Mouse (Mus musculus): Measurements from ENCODE around the gene Enho. TPM values are rescaled to one million over a fixed set of nuclear protein-coding genes. Genes with fewer than 3 reads are reported as not detected.
A peak's percentile ranks its signal among the peaks of the same experiment; 100 is the strongest.

Enho gene
- polyA plus RNA-seq, 1 experiment from 2014 or later: 66.4 TPM

- Histone ChIP-seq H3K36me3 (no peaks in the 10 kb centered on the region), H3K4me1 (peaks cover 36% of the 10 kb centered on the region), H3K4me2 (replicated peaks) (peak overlapping the region; percentile 61), H3K4me3 (peak overlapping the region; percentile 84), H3K9me3 (no peaks in the 10 kb centered on the region), H3K27me3 (no peaks in the 10 kb centered on the region), H3K27ac (replicated peaks) (peak overlapping the region; percentile 91), H3K9ac (replicated peaks) (peak overlapping the region; percentile 96)
- peak; percentile 33; the same call in 1 of the 2 replicates for ATAC-seq (replicated peaks)
- 7% methylated on average over 10 of the region's 10 CpGs for WGBS
Measured at GRCm38 (mm10) chr4:41639214-41639841, 796 bp downstream of the Enho start.

GRCm38 (mm10) chr4:41638828-41639213 is 1.3 kb downstream of the Enho start:
- no peaks in the 10 kb centered on the region for H3K27me3 ChIP-seq
- H3K4me3 ChIP-seq: peak overlapping the region; percentile 84
- ATAC-seq (replicated peaks): no peak; the same call in 1 of the 2 replicates
- H3K36me3 ChIP-seq: no peaks in the 10 kb centered on the region
- 79% methylated on average over 6 of the region's 6 CpGs for WGBS
- H3K27ac ChIP-seq (replicated peaks): peak overlapping the region; percentile 91; the same call in 1 of the 2 replicates
- H3K9ac ChIP-seq (replicated peaks): peak overlapping the region; percentile 96
- no peaks in the 10 kb centered on the region for H3K9me3 ChIP-seq
- H3K4me1 ChIP-seq: peaks cover 36% of the 10 kb centered on the region
- peak overlapping the region; percentile 61 for H3K4me2 ChIP-seq (replicated peaks)

- peak overlapping the region; percentile 84; the same call in 1 of the 2 replicates for H3K4me3 ChIP-seq
- peaks cover 36% of the 10 kb centered on the region for H3K4me1 ChIP-seq
- 91% methylated on average over 10 of the region's 10 CpGs for WGBS
- ATAC-seq (replicated peaks): no peak
- H3K4me2 ChIP-seq (replicated peaks): peak overlapping the region; percentile 61
- H3K36me3 ChIP-seq: no peaks in the 10 kb centered on the region
- no peaks in the 10 kb centered on the region for H3K9me3 ChIP-seq
- H3K9ac ChIP-seq (replicated peaks): peak overlapping the region; percentile 96; the same call in 1 of the 2 replicates
- H3K27me3 ChIP-seq: no peaks in the 10 kb centered on the region
- H3K27ac ChIP-seq (replicated peaks): no peak overlapping the region
Measured at GRCm38 (mm10) chr4:41638186-41638731, 1.9 kb downstream of the Enho start.

DNA sequence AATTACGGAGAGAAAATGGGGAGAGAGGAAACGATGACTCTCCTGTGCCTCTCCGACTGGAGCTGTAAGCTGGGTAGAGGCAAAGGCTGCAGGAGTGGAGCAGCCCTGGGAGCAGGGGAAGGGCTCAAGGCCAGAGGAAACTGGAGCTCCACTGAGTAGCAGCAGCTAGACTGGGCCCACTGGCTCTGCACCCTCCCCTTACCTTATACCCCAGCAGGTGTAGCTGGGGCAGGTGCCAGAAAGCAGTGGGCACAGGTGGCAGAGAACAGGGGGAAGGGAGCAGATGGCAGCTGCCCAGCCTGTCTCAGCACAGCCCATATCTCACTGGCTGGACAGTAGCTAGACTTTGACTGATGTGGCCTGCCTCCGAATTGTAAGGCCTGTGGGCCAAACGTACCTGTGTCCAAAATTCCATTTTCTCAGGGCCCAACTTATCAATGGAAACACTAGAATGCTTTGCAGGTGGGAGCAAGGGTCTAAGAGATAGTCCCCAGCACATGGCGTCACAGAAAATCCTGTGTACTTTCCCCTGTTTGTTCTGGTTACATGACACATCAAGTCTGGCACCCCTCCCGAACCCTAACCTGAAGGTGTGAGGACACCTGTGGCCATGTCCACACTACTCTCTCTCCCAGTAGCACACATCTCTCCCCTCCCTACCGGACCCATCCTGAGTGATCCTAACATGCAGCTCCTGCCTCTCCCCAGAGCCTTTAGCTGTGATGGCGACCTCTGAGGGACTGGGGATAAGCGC is 3.1 kb downstream of the Enho start:
- Histone ChIP-seq H3K9me3 (no peaks in the 10 kb centered on the region), H3K36me3 (no peaks in the 10 kb centered on the region), H3K9ac (replicated peaks) (no peak overlapping the region), H3K4me3 (no peak overlapping the region), H3K27ac (replicated peaks) (no peak overlapping the region), H3K27me3 (no peaks in the 10 kb centered on the region), H3K4me2 (replicated peaks) (no peak overlapping the region), H3K4me1 (peaks cover 38% of the 10 kb centered on the region)
- no peak for ATAC-seq (replicated peaks)
- 87% methylated on average over 10 of the region's 10 CpGs for WGBS

GRCm38 (mm10) chr4:41636366-41636765 is 3.8 kb downstream of the Enho start:
- WGBS: 77% methylated on average over 7 of the region's 7 CpGs
- H3K27ac ChIP-seq (replicated peaks): no peak overlapping the region; the same call in 1 of the 2 replicates
- H3K9ac ChIP-seq (replicated peaks): no peak overlapping the region
- no peaks in the 10 kb centered on the region for H3K27me3 ChIP-seq
- no peak for ATAC-seq (replicated peaks)
- H3K4me2 ChIP-seq (replicated peaks): no peak overlapping the region
- H3K36me3 ChIP-seq: no peaks in the 10 kb centered on the region
- no peak overlapping the region for H3K4me3 ChIP-seq
- H3K4me1 ChIP-seq: peaks cover 45% of the 10 kb centered on the region
- no peaks in the 10 kb centered on the region for H3K9me3 ChIP-seq

DNA sequence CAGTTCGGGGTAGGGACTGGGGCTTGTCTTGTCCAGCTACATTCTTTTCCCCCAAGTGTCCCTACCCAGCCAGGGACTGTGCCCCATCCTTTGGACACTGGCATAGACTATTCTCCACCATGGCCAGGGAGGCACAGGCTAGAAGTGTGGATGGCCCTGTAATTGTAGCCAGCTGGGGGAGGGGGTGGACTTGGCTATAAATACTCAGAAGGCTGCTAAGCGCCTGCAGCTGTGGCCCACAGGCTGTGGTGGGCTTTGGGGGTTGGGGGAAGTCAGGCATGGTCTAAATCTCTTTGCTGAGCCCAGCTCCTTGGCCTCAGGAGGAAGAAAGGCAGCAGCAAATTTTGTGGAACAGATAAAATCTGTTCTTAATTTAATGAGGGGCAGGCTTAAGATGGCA is 4.2 kb downstream of the Enho start:
- no peak overlapping the region for H3K9ac ChIP-seq (replicated peaks)
- ATAC-seq (replicated peaks): no peak
- no peaks in the 10 kb centered on the region for H3K9me3 ChIP-seq
- no peak overlapping the region for H3K4me2 ChIP-seq (replicated peaks)
- 60% methylated on average over 2 of the region's 2 CpGs for WGBS
- H3K27ac ChIP-seq (replicated peaks): no peak overlapping the region
- H3K36me3 ChIP-seq: no peaks in the 10 kb centered on the region
- peaks cover 50% of the 10 kb centered on the region for H3K4me1 ChIP-seq
- no peak overlapping the region for H3K4me3 ChIP-seq
- H3K27me3 ChIP-seq: no peaks in the 10 kb centered on the region

GRCm38 (mm10) chr4:41635224-41635623 is 4.9 kb downstream of the Enho start:
- Histone ChIP-seq H3K36me3 (no peaks in the 10 kb centered on the region), H3K27ac (replicated peaks) (no peak overlapping the region), H3K4me1 (peaks cover 55% of the 10 kb centered on the region), H3K4me2 (replicated peaks) (no peak overlapping the region), H3K27me3 (no peaks in the 10 kb centered on the region), H3K9ac (replicated peaks) (no peak overlapping the region), H3K9me3 (no peaks in the 10 kb centered on the region), H3K4me3 (no peak overlapping the region)
- WGBS: 71% methylated on average over 8 of the region's 8 CpGs
- no peak for ATAC-seq (replicated peaks)

DNA sequence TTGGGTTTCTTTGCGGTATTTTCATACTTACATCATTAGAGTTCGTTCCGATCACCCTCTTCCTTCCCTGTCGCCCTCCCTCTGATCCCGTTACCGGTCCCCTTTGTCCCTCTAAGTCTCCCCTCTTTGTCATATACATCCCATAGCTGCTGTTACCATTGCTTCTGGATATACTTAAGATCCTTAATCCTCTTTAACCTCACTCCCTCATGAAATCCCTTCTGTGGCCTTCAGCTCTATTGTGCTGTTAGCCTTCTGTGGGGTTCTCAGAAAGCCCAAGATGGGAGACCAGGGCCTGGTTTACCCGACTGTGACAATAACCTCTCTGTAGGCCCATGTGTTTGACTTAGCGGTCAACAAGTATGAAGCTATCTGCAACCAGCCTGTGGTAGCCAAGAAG is 5.5 kb downstream of the Enho start:
- H3K27me3 ChIP-seq: no peaks in the 10 kb centered on the region
- H3K36me3 ChIP-seq: no peaks in the 10 kb centered on the region
- no peak overlapping the region for H3K9ac ChIP-seq (replicated peaks)
- peaks cover 59% of the 10 kb centered on the region for H3K4me1 ChIP-seq
- H3K27ac ChIP-seq (replicated peaks): no peak overlapping the region
- no peaks in the 10 kb centered on the region for H3K9me3 ChIP-seq
- WGBS: 53% methylated on average over 8 of the region's 8 CpGs
- H3K4me2 ChIP-seq (replicated peaks): no peak overlapping the region
- no peak overlapping the region for H3K4me3 ChIP-seq
- no peak for ATAC-seq (replicated peaks)

GRCm38 (mm10) chr4:41633001-41633400 is 7.1 kb downstream of the Enho start:
- Histone ChIP-seq H3K4me2 (replicated peaks) (no peak overlapping the region), H3K36me3 (no peaks in the 10 kb centered on the region), H3K9ac (replicated peaks) (no peak overlapping the region), H3K4me3 (no peak overlapping the region), H3K27ac (replicated peaks) (no peak overlapping the region), H3K9me3 (no peaks in the 10 kb centered on the region), H3K27me3 (no peaks in the 10 kb centered on the region), H3K4me1 (peaks cover 54% of the 10 kb centered on the region)
- ATAC-seq (replicated peaks): no peak
- WGBS: 71% methylated on average over 9 of the region's 9 CpGs

GRCm38 (mm10) chr4:41631390-41631789 is 8.7 kb downstream of the Enho start:
- ATAC-seq (replicated peaks): 0 out of 2 replicates have a peak, but pooled peaks have one; percentile 18
- Histone ChIP-seq H3K4me2 (replicated peaks) (0 out of 2 replicates have a peak overlapping the region, but pooled peaks have one; percentile 6), H3K4me1 (peaks cover 44% of the 10 kb centered on the region), H3K36me3 (no peaks in the 10 kb centered on the region), H3K4me3 (no peak overlapping the region), H3K27ac (replicated peaks) (peak overlapping the region; percentile 31), H3K27me3 (no peaks in the 10 kb centered on the region), H3K9me3 (no peaks in the 10 kb centered on the region), H3K9ac (replicated peaks) (no peak overlapping the region)
- WGBS: 2% methylated on average over 11 of the region's 11 CpGs

DNA sequence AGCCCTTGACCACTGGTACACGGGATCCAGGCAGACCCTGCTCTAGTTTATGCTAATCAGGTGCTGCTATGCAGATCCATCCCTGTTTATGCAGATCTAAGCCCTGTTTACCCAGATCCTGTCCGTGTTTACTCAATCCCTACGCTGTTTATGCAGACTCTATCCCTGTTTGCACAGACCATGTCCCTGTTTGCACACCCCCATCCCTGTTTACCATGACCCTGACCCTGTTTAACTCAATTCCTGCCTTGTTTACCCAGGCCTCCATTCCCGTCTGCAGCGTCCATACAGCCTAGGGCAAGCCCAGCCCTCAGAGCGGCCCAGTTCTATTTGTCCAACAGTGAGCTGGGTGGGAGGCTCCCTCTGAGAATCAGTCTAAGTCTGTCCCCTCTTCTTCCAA is 9.9 kb downstream of the Enho start:
- no peaks in the 10 kb centered on the region for H3K36me3 ChIP-seq
- H3K4me2 ChIP-seq (replicated peaks): no peak overlapping the region
- H3K9me3 ChIP-seq: no peaks in the 10 kb centered on the region
- no peak overlapping the region for H3K9ac ChIP-seq (replicated peaks)
- H3K27ac ChIP-seq (replicated peaks): no peak overlapping the region
- no peak for ATAC-seq (replicated peaks)
- no peak overlapping the region for H3K4me3 ChIP-seq
- H3K4me1 ChIP-seq: peaks cover 38% of the 10 kb centered on the region
- 41% methylated on average over 6 of the region's 6 CpGs for WGBS
- H3K27me3 ChIP-seq: no peaks in the 10 kb centered on the region

GRCm38 (mm10) chr4:41628202-41628927 is 11.8 kb downstream of the Enho start:
- Histone ChIP-seq H3K27ac (replicated peaks) (peak overlapping the region; percentile 36), H3K4me1 (peaks cover 38% of the 10 kb centered on the region), H3K4me2 (replicated peaks) (no peak overlapping the region), H3K4me3 (no peak overlapping the region), H3K9me3 (no peaks in the 10 kb centered on the region), H3K9ac (replicated peaks) (no peak overlapping the region), H3K27me3 (no peaks in the 10 kb centered on the region), H3K36me3 (no peaks in the 10 kb centered on the region)
- 8% methylated on average over 8 of the region's 8 CpGs for WGBS
- peak; percentile 27; the same call in 1 of the 2 replicates for ATAC-seq (replicated peaks)
